Mouse (Mus musculus): ENCODE measurements around the gene Txndc15. TPM values are rescaled to one million over a fixed set of nuclear protein-coding genes. Genes with fewer than 3 reads are reported as not detected.

The Txndc15 gene
- polyA plus RNA-seq (2012; rRNA removed), result 48.9 and 50.8 TPM in 2 replicates

- peak within 1 kb of the TSS; percentile 22; the same call in 1 of the 2 replicates for H3K27ac ChIP-seq (ENCODE audit: control insufficient read depth, insufficient read depth, low read length)
- peak within 1 kb of the TSS; percentile 91 for H3K4me3 ChIP-seq (ENCODE audit: control insufficient read depth, insufficient read depth, low read length)
- under 1% methylated on average over 63 of the region's 63 CpGs for WGBS
- no peaks in the 10 kb centered on the region for H3K27me3 ChIP-seq (ENCODE audit: control insufficient read depth, insufficient read depth, low read length)
- H3K4me1 ChIP-seq (replicated peaks; ENCODE audit: control insufficient read depth, insufficient read depth, low read length), result peaks cover 18% of the 10 kb centered on the region
- TF ChIP-seq CTCF (IDR thresholded peaks at IDR 0.05; ENCODE audit: borderline replicate concordance, control insufficient read depth, extremely low read depth, insufficient read depth, low read length, poor library complexity) (no peak), POLR2A (IDR thresholded peaks at IDR 0.05; ENCODE audit: control insufficient read depth, extremely low read depth, insufficient read depth, low read length, poor library complexity) (peak; percentile 62; the same call in 1 of the 2 replicates)
- no peaks in the 10 kb centered on the region for H3K36me3 ChIP-seq (ENCODE audit: control insufficient read depth, insufficient read depth, low read length)
- peak; percentile 90 for DNase-seq
Measured at GRCm38 (mm10) chr13:55714501-55715166, at the start of gene Txndc15. TSS of gene Txndc15 (plus strand) at chr13:55714650.

GRCm38 (mm10) chr13:55668550-55668949 is 45.9 kb upstream of the Txndc15 start:
- Histone ChIP-seq H3K27me3 (ENCODE audit: control insufficient read depth, insufficient read depth, low read length) (no peaks in the 10 kb centered on the region), H3K36me3 (ENCODE audit: control insufficient read depth, insufficient read depth, low read length) (peaks cover 79% of the 10 kb centered on the region), H3K27ac (ENCODE audit: control insufficient read depth, insufficient read depth, low read length) (no peak overlapping the region), H3K4me1 (replicated peaks; ENCODE audit: control insufficient read depth, insufficient read depth, low read length) (no peaks in the 10 kb centered on the region), H3K4me3 (ENCODE audit: control insufficient read depth, insufficient read depth, low read length) (no peak overlapping the region)
- 94% methylated on average over 6 of the region's 6 CpGs for WGBS
- peak; percentile 71; the same call in 1 of the 2 replicates for TF ChIP-seq CTCF (IDR thresholded peaks at IDR 0.05; ENCODE audit: borderline replicate concordance, control insufficient read depth, extremely low read depth, insufficient read depth, low read length, poor library complexity)
- no peak for TF ChIP-seq POLR2A (IDR thresholded peaks at IDR 0.05; ENCODE audit: control insufficient read depth, extremely low read depth, insufficient read depth, low read length, poor library complexity)
- DNase-seq, result peak; percentile 57

GRCm38 (mm10) chr13:55672711-55673110 is 41.7 kb upstream of the Txndc15 start:
- Histone ChIP-seq H3K27ac (ENCODE audit: control insufficient read depth, insufficient read depth, low read length) (peak overlapping the region; percentile 59; the same call in 1 of the 2 replicates), H3K36me3 (ENCODE audit: control insufficient read depth, insufficient read depth, low read length) (peaks cover 73% of the 10 kb centered on the region), H3K4me1 (replicated peaks; ENCODE audit: control insufficient read depth, insufficient read depth, low read length) (no peaks in the 10 kb centered on the region), H3K4me3 (ENCODE audit: control insufficient read depth, insufficient read depth, low read length) (no peak overlapping the region), H3K27me3 (ENCODE audit: control insufficient read depth, insufficient read depth, low read length) (no peaks in the 10 kb centered on the region)
- DNase-seq, result no peak
- TF ChIP-seq POLR2A (IDR thresholded peaks at IDR 0.05; ENCODE audit: control insufficient read depth, extremely low read depth, insufficient read depth, low read length, poor library complexity) (no peak), CTCF (IDR thresholded peaks at IDR 0.05; ENCODE audit: borderline replicate concordance, control insufficient read depth, extremely low read depth, insufficient read depth, low read length, poor library complexity) (no peak)
- WGBS, result 91% methylated on average over 6 of the region's 6 CpGs

- WGBS, result 64% methylated on average over 8 of the region's 8 CpGs
- peaks cover 60% of the 10 kb centered on the region for H3K36me3 ChIP-seq (ENCODE audit: control insufficient read depth, insufficient read depth, low read length)
- DNase-seq, result no peak
Measured at GRCm38 (mm10) chr13:55677364-55677763, 37.1 kb upstream of the Txndc15 start.

GRCm38 (mm10) chr13:55682201-55682600 is 32.2 kb upstream of the Txndc15 start:
- DNase-seq, result no peak
- H3K4me1 ChIP-seq (replicated peaks; ENCODE audit: control insufficient read depth, insufficient read depth, low read length), result no peaks in the 10 kb centered on the region
- no peak overlapping the region for H3K4me3 ChIP-seq (ENCODE audit: control insufficient read depth, insufficient read depth, low read length)
- H3K27me3 ChIP-seq (ENCODE audit: control insufficient read depth, insufficient read depth, low read length), result no peaks in the 10 kb centered on the region
- no peak overlapping the region for H3K27ac ChIP-seq (ENCODE audit: control insufficient read depth, insufficient read depth, low read length)
- H3K36me3 ChIP-seq (ENCODE audit: control insufficient read depth, insufficient read depth, low read length), result peaks cover 32% of the 10 kb centered on the region
- no peak for TF ChIP-seq CTCF (IDR thresholded peaks at IDR 0.05; ENCODE audit: borderline replicate concordance, control insufficient read depth, extremely low read depth, insufficient read depth, low read length, poor library complexity)
- WGBS, result 96% methylated on average over 9 of the region's 9 CpGs

More at GRCm38 (mm10) chr13:55677364-55677763, 37.1 kb upstream of the Txndc15 start:
- no peaks in the 10 kb centered on the region for H3K4me1 ChIP-seq (replicated peaks; ENCODE audit: control insufficient read depth, insufficient read depth, low read length)
- H3K27ac ChIP-seq (ENCODE audit: control insufficient read depth, insufficient read depth, low read length), result no peak overlapping the region
- H3K4me3 ChIP-seq (ENCODE audit: control insufficient read depth, insufficient read depth, low read length), result no peak overlapping the region
- H3K27me3 ChIP-seq (ENCODE audit: control insufficient read depth, insufficient read depth, low read length), result no peaks in the 10 kb centered on the region
- TF ChIP-seq POLR2A (IDR thresholded peaks at IDR 0.05; ENCODE audit: control insufficient read depth, extremely low read depth, insufficient read depth, low read length, poor library complexity), result no peak

- no peak for DNase-seq
- no peak overlapping the region for H3K27ac ChIP-seq (ENCODE audit: control insufficient read depth, insufficient read depth, low read length)
- TF ChIP-seq CTCF (IDR thresholded peaks at IDR 0.05; ENCODE audit: borderline replicate concordance, control insufficient read depth, extremely low read depth, insufficient read depth, low read length, poor library complexity) (no peak), POLR2A (IDR thresholded peaks at IDR 0.05; ENCODE audit: control insufficient read depth, extremely low read depth, insufficient read depth, low read length, poor library complexity) (no peak)
- H3K4me3 ChIP-seq (ENCODE audit: control insufficient read depth, insufficient read depth, low read length), result no peak overlapping the region
- 99% methylated on average over 3 of the region's 3 CpGs for WGBS
- H3K27me3 ChIP-seq (ENCODE audit: control insufficient read depth, insufficient read depth, low read length), result no peaks in the 10 kb centered on the region
- H3K4me1 ChIP-seq (replicated peaks; ENCODE audit: control insufficient read depth, insufficient read depth, low read length), result no peaks in the 10 kb centered on the region
- H3K36me3 ChIP-seq (ENCODE audit: control insufficient read depth, insufficient read depth, low read length), result peaks cover 19% of the 10 kb centered on the region; the same call in 1 of the 2 replicates
Measured at GRCm38 (mm10) chr13:55683581-55683980, 30.9 kb upstream of the Txndc15 start.
